Mouse (Mus musculus) embryonic facial prominence, embryonic 10.5 days (tissue): ENCODE results near the gene Adar. TPM values are rescaled to one million over a fixed set of nuclear protein-coding genes. Genes with fewer than 3 reads are reported as not detected.

Experiments used
- DNase-seq: peaks from one replicate; pipeline ENCODE4 v3.0.0-alpha.2; 2017; ENCODE audit warnings: low spot score
- H3K27ac ChIP-seq: fragments of 300-500 bp; sonication (generic); replicated peaks from 2 replicates; pipeline ENCODE4 v1.5.1; 2016; ENCODE audit warnings: mild to moderate bottlenecking
- H3K27me3 ChIP-seq: fragments of 300-500 bp; sonication (generic); replicated peaks from 2 replicates; pipeline ENCODE4 v1.6.1; 2016; ENCODE audit warnings: low read depth, mild to moderate bottlenecking; ENCODE audit not compliant: poor library complexity, severe bottlenecking
- H3K36me3 ChIP-seq: fragments of 300-500 bp; sonication (generic); replicated peaks from 2 replicates; pipeline ENCODE4 v1.6.1; 2016; ENCODE audit warnings: mild to moderate bottlenecking, moderate library complexity
- H3K4me1 ChIP-seq: fragments of 300-500 bp; sonication (generic); 2 replicates; pipeline ENCODE4 v1.6.1; 2016
- H3K4me3 ChIP-seq: fragments of 300-500 bp; sonication (generic); 2 replicates; pipeline ENCODE4 v1.5.1; 2016; ENCODE audit warnings: mild to moderate bottlenecking, moderate library complexity
- H3K9me3 ChIP-seq: fragments of 300-500 bp; sonication (generic); 2 replicates; pipeline ENCODE4 v1.6.1; 2016; ENCODE audit warnings: mild to moderate bottlenecking
- WGBS: fragments of 180-500 bp; shearing (Covaris S2); methylation state at CpG from one replicate; pipeline ENCODE4 v1.1.7; 2016; 5-methylcytosine and 5-hydroxymethylcytosine counted together
- polyA plus RNA-seq: library from polyadenylated mRNA; unstranded; fragments of >200 nt; fragmentation: Nextera tagmentation; extraction: Ambion mirVana; gene quantifications from 2 replicates; pipeline ENCODE4 v1.2.1, GENCODE M21; 2016

The Adar gene
- 16.4 and 17.5 TPM in 2 replicates for polyA plus RNA-seq

- Histone ChIP-seq H3K27me3 (peaks cover 5% of the 10 kb centered on the region; the same call in 1 of the 2 replicates), H3K4me1 (peaks cover 22% of the 10 kb centered on the region), H3K9me3 (no peaks in the 10 kb centered on the region), H3K4me3 (peak within 1 kb of the TSS; percentile 100), H3K36me3 (peaks cover 10% of the 10 kb centered on the region), H3K27ac (peak within 1 kb of the TSS; percentile 91)
- WGBS, result 7% methylated on average over 28 of the region's 28 CpGs
- DNase-seq, result peak; percentile 89
Measured at GRCm38 (mm10) chr3:89714359-89715206, at the start of gene Adar. Gene Adar, plus strand, starts transcription at chr3:89715022.

DNA sequence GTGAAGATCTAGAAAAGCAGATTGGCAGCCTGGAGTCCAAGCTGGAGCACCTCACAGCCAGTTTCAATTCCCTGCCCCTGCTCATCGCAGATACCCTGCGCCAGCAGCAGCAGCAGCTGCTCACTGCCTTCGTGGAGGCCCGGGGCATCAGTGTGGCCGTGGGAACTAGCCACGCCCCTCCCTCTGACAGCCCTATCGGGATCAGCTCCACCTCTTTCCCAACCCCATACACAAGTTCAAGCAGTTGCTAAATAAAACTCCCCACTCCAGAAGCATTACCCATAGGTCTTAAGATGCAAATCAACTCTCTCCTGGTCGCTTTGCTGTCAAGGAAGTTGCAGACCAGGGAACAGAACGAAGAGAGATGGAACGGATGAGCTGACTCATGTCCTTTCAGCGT, 47.7 kb upstream of the Adar start:
- no peaks in the 10 kb centered on the region for H3K9me3 ChIP-seq
- no peaks in the 10 kb centered on the region for H3K36me3 ChIP-seq
- H3K4me3 ChIP-seq, result no peak overlapping the region
- 42% methylated on average over 11 of the region's 11 CpGs for WGBS
- H3K27me3 ChIP-seq, result 0 out of 2 replicates have a peak, but pooled peaks cover 4% of the 10 kb centered on the region
- 0 out of 2 replicates have a peak overlapping the region, but pooled peaks have one; percentile 21 for H3K27ac ChIP-seq
- H3K4me1 ChIP-seq, result peaks cover 46% of the 10 kb centered on the region
- no peak for DNase-seq

DNA sequence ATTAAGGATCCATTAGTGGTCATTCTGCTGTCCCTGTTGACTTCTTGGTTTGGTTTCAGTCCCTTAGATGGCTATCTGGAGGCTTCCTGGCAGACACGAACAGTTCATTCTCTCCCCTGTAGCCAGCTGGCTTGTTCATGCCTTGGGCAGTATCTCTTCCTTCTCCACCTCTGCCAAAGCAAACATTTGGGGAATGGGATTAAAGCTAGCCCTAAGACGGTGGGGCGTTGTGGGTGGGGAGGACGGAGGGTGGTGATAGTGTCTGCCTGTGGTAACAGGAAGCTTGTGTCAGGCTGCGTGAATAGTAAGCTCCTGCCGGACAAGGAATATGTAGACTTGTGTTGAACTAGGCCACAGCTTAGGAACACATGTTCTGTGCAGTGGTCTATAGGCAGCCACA, 43.5 kb upstream of the Adar start:
- DNase-seq, result no peak
- H3K9me3 ChIP-seq, result no peaks in the 10 kb centered on the region
- H3K4me3 ChIP-seq, result no peak overlapping the region
- no peaks in the 10 kb centered on the region for H3K27me3 ChIP-seq
- H3K27ac ChIP-seq, result no peak overlapping the region
- 72% methylated on average over 6 of the region's 6 CpGs for WGBS
- no peaks in the 10 kb centered on the region for H3K36me3 ChIP-seq
- H3K4me1 ChIP-seq, result peaks cover 10% of the 10 kb centered on the region

- peaks cover 4% of the 10 kb centered on the region; the same call in 1 of the 2 replicates for H3K4me1 ChIP-seq
- H3K27me3 ChIP-seq, result no peaks in the 10 kb centered on the region
- H3K4me3 ChIP-seq, result no peak overlapping the region
- no peaks in the 10 kb centered on the region for H3K9me3 ChIP-seq
- no peak overlapping the region for H3K27ac ChIP-seq
- no peak for DNase-seq
- no peaks in the 10 kb centered on the region for H3K36me3 ChIP-seq
- WGBS, result 86% methylated on average over 12 of the region's 12 CpGs
Measured at GRCm38 (mm10) chr3:89672573-89673317, 42.1 kb upstream of the Adar start.

- 68% methylated on average over 5 of the region's 5 CpGs for WGBS
- Histone ChIP-seq H3K9me3 (no peaks in the 10 kb centered on the region), H3K27me3 (0 out of 2 replicates have a peak, but pooled peaks cover 6% of the 10 kb centered on the region), H3K4me3 (no peak overlapping the region), H3K4me1 (peaks cover 10% of the 10 kb centered on the region; the same call in 1 of the 2 replicates), H3K36me3 (no peaks in the 10 kb centered on the region), H3K27ac (no peak overlapping the region)
- DNase-seq, result no peak
Measured at GRCm38 (mm10) chr3:89677617-89678016, 37.2 kb upstream of the Adar start.

DNA sequence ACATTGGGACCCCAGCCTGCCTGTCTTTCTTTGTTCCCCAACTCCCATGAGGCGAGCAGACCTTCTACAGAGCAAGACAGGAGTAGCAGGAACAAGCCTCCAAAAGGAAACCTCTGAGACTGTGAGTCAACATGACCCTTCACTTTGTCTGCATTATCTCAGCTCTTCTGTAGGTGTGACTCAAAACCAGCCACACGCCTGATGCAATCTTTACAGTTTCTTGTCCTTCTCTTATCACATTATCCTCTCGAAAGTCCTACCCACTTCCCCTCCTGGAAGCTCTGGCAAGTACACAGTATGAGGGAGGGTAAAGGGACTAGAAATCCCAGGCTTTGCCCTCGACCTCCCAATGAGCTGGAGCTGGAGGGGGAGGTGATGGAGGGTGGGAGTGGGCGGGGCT, 28.8 kb upstream of the Adar start:
- peaks cover 16% of the 10 kb centered on the region; the same call in 1 of the 2 replicates for H3K4me1 ChIP-seq
- 0 out of 2 replicates have a peak, but pooled peaks cover 3% of the 10 kb centered on the region for H3K9me3 ChIP-seq
- 56% methylated on average over 5 of the region's 5 CpGs for WGBS
- no peak overlapping the region for H3K27ac ChIP-seq
- H3K36me3 ChIP-seq, result no peaks in the 10 kb centered on the region
- H3K27me3 ChIP-seq, result peaks cover 20% of the 10 kb centered on the region; the same call in 1 of the 2 replicates
- no peak for DNase-seq
- H3K4me3 ChIP-seq, result no peak overlapping the region

GRCm38 (mm10) chr3:89688694-89689581, 25.9 kb upstream of the Adar start:
- H3K9me3 ChIP-seq, result 0 out of 2 replicates have a peak, but pooled peaks cover 9% of the 10 kb centered on the region
- peak; percentile 88 for DNase-seq
- H3K27me3 ChIP-seq, result peaks cover 9% of the 10 kb centered on the region; the same call in 1 of the 2 replicates
- peak overlapping the region; percentile 61 for H3K4me3 ChIP-seq
- peaks cover 9% of the 10 kb centered on the region; the same call in 1 of the 2 replicates for H3K4me1 ChIP-seq
- no peaks in the 10 kb centered on the region for H3K36me3 ChIP-seq
- WGBS, result 5% methylated on average over 25 of the region's 25 CpGs
- peak overlapping the region; percentile 82 for H3K27ac ChIP-seq

DNA sequence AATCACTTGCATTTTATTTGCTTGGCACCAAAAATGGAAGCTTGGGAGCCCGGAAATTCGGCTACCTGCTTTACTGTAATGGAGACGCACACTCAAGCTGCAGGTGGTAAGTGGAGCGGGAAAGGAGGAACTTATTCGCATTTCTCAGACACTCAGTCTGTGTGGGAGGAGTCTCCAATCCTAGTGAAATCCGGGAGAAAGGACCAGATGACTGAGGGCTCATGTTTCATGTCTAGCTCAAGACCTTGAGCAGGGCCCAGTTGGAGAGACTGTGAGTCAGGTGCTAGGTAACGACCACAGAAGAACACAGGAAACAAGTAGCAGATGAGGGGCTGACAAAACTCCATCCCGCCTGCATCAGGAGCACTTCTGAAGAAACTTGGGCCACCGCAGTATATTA, 23.0 kb upstream of the Adar start:
- H3K27me3 ChIP-seq, result peaks cover 9% of the 10 kb centered on the region; the same call in 1 of the 2 replicates
- DNase-seq, result no peak
- H3K36me3 ChIP-seq, result no peaks in the 10 kb centered on the region
- 0 out of 2 replicates have a peak, but pooled peaks cover 10% of the 10 kb centered on the region for H3K9me3 ChIP-seq
- no peak overlapping the region for H3K27ac ChIP-seq
- peaks cover 9% of the 10 kb centered on the region; the same call in 1 of the 2 replicates for H3K4me1 ChIP-seq
- WGBS, result 69% methylated on average over 9 of the region's 9 CpGs
- H3K4me3 ChIP-seq, result no peak overlapping the region

DNA sequence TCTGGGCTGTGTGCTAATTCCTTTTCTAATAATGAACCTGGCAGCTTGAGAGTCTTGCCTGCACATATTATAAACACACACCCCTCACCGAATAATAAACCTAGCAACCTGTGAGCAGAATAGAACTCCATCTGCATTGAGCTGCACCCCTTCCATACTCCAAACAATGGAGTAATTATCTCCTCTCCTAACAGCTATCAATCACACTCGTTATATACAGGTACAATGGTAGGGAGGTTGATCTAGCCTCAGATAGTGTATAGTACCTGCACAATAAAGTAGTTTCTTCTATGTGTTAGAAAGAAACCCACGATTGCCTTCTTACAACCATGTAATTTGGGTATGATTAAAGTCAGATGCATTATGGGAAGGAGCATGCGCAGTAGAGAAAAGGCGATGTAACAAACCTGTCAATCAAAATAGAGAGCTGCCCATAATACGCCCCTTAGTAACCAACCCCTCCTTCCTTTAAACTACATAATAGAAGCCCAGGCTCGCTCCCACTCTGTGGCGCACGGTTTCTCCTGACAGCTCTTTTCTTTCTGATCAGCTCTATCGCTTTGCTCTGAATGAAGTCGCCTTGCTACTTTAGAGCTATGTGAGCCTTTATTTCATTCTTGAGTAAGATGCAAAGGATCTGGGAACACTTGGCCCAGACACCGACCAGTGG, 18.5 kb upstream of the Adar start:
- no peaks in the 10 kb centered on the region for H3K27me3 ChIP-seq
- no peaks in the 10 kb centered on the region for H3K36me3 ChIP-seq
- H3K4me1 ChIP-seq, result no peaks in the 10 kb centered on the region
- DNase-seq, result no peak
- WGBS, result 85% methylated on average over 12 of the region's 12 CpGs
- 0 out of 2 replicates have a peak, but pooled peaks cover 7% of the 10 kb centered on the region for H3K9me3 ChIP-seq
- H3K4me3 ChIP-seq, result no peak overlapping the region
- H3K27ac ChIP-seq, result no peak overlapping the region

GRCm38 (mm10) chr3:89698958-89699357, 15.9 kb upstream of the Adar start:
- 91% methylated on average over 1 of the region's 1 CpGs for WGBS
- no peak overlapping the region for H3K27ac ChIP-seq
- H3K36me3 ChIP-seq, result no peaks in the 10 kb centered on the region
- no peak for DNase-seq
- H3K27me3 ChIP-seq, result no peaks in the 10 kb centered on the region
- H3K4me3 ChIP-seq, result no peak overlapping the region
- H3K4me1 ChIP-seq, result 0 out of 2 replicates have a peak, but pooled peaks cover 2% of the 10 kb centered on the region
- H3K9me3 ChIP-seq, result 0 out of 2 replicates have a peak, but pooled peaks cover under 1% of the 10 kb centered on the region

GRCm38 (mm10) chr3:89700461-89700860, 14.4 kb upstream of the Adar start:
- WGBS, result 75% methylated on average over 11 of the region's 11 CpGs
- Histone ChIP-seq H3K9me3 (no peaks in the 10 kb centered on the region), H3K36me3 (no peaks in the 10 kb centered on the region), H3K27ac (no peak overlapping the region), H3K4me3 (no peak overlapping the region), H3K27me3 (no peaks in the 10 kb centered on the region), H3K4me1 (0 out of 2 replicates have a peak, but pooled peaks cover 2% of the 10 kb centered on the region)
- DNase-seq, result no peak
